Mouse (Mus musculus): Measurements from ENCODE around the gene Morn1.

Morn1 gene

GRCm38 (mm10) chr4:155165861-155166260 lies 79.5 kb downstream of the Morn1 start:
- no peak for DNase-seq

- no peak for DNase-seq
Observed at GRCm38 (mm10) chr4:155168835-155169252, 82.5 kb downstream of the Morn1 start.

- DNase-seq = no peak
Observed at GRCm38 (mm10) chr4:155170614-155171212, 84.3 kb downstream of the Morn1 start.

GRCm38 (mm10) chr4:155171961-155172533 lies 85.7 kb downstream of the Morn1 start:
- peak; percentile 46 for DNase-seq

DNA sequence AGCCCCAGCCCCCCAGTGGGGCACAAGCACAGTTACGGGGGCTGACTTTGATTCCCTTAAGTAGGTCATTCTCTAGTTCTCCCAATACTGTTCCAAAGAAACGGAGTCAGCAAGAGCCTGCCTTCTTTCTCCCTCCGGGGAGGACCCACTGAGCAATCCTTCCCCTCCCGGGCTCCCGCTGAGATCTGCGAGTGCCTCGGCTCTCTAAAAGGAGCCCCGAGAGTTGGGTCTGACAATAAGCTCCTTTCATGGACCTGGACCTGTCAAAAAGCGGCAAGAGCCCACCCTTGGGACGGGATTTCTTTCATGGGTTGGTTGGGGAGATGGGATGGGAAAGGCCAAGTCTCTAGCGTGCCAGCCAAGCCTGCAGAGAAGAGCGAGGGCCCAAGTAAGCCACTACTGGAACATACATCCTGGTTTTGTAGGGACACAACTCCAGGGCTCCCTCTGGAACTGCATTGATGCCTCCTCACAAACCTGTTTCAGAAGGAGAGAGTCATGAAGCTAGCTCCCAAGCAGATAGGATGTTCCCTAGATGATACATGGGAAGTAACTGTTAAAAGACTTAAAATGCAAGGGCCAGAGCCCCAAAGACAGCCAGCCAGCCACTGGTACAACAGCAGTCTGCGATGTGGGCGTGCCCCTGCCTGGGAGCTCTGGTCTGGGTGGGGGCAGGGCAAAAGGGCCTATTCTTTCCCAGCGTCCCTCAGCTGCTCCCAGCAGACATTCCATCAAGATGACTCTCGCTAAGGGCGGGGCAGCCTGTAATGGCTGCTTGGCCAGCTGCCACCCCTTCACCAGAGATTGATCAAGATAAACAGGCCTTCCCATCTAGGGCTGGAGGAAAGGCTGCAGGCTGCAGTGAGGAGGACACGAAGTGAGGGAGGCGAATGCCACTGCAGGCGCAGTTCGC lies 86.8 kb downstream of the Morn1 start:
- DNase-seq = peak; percentile 98

GRCm38 (mm10) chr4:155173822-155174785 lies 87.7 kb downstream of the Morn1 start:
- peak; percentile 64 for DNase-seq

- DNase-seq = no peak
Observed at GRCm38 (mm10) chr4:155176210-155176609, 89.8 kb downstream of the Morn1 start.

DNA sequence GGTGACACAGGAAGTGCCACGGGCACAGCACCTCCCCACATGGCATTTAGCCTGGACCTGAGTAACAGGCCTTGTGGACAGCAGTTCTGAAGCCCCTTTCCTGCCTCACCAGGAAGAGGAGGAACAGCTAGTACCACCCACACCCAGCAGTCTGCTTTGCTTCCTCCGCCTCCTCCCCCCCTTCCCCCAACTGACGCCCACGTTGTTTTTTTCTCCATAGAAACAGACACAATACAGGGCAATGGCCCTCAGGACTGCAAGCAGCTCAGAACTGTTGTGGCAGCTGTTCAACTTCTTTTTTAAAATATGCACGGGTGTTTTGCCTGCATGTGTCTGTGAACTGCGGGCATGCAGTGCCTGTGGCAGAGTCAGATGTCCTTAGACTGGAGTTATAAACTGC lies 91.9 kb downstream of the Morn1 start:
- peak; percentile 93 for DNase-seq

GRCm38 (mm10) chr4:155178981-155179512 lies 92.7 kb downstream of the Morn1 start:
- peak; percentile 30 for DNase-seq

DNA sequence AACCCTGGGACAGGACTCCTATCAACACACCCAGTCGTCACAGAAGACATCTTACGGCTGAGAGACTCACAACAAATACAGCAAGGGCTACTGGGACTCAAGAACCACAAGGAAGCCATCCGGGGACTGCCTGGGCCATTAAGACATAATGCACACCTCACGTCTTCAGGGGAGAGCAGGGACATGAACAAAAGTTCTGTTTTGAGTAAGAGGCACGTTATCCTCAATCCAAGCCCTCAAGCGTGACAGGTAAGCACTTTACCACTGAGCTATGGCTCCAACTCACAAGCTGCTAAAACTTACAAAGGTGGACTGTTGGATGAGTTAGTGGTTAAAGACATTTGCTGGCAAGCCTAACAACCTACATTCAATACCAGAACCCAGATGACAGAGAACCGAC lies 96.8 kb downstream of the Morn1 start:
- DNase-seq = no peak

DNA sequence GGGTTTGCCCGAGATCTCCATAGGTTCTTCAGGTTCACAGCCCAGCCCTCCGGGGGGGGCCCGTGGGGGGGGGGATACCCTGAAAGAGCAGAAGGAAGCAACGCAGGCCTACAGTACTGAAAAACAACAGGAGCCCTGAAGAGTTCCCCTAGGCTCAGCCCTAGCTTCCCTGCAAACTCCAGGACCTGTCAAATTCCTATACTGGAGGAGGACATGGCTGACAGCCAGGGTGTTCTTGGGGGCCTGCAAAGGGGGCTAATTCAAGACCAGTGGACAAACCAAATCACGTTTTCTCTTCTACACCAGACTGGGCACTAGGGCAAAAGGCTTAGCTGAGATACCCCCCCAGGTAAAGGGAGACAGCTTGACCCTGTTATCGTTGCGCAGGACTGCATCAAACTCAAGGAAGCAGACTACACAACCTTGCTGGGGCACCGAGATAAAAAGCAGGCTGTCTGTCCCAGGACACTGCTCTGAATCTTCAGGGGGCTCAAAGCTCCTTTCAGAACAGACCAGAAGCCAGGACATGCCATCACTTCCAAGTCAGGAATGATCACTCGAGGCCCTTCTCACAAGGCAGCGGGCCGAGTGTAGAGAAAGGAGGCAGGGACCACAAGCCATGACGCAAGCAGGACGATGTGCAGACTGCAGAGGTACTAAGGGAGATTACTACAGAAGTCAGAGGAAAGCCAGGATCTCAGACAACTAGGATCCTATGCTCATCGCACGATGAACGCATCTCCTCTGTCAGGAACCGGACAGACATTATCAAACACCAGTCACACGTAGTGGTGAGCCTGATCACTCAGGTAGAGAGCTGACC lies 98.1 kb downstream of the Morn1 start:
- DNase-seq = no peak

- no peak for DNase-seq
Observed at GRCm38 (mm10) chr4:155185845-155186244, 99.5 kb downstream of the Morn1 start.

- DNase-seq = peak; percentile 39
Observed at GRCm38 (mm10) chr4:155187192-155187674, 100.9 kb downstream of the Morn1 start.

DNA sequence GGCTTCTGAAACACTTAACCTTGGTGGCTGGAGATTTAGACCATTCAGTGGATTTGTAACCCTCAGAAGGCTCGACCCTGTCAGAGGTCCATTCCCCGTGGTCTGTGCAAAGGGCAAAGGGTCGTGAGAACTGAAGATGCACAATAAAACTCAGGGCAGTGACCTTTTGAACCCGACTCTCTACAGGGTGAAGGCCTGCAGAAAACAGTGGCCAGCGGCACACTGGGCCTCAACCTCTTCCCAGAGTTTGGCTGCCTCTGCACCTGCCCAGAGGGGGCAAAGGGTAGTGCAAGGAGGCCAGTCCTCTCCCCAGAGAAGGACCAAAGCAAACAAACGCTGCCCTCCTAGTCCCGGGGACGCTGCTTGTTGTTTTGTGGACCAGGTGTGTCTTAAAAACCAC lies 102.0 kb downstream of the Morn1 start:
- DNase-seq = peak; percentile 28

DNA sequence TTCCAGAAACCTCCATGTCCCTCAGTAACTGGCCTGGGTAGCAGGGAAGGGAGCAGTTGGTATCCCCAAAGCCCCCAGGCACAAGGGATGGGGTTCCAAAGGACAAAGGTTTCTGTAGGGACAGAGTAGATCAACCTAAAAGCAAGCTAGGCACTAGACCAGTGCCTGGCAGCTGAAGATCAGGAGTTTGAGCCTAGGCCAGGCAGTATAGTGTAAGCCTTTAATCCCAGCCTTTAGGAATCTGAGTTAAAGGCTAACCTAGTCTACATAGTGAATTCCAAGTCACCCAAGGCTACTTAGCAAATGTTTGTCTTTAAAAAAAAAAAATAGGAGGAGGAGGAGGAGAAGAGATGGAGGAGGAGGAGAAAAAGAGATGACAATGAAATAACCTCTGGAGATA lies 102.4 kb downstream of the Morn1 start:
- DNase-seq = no peak

- peak; percentile 84 for DNase-seq
Observed at GRCm38 (mm10) chr4:155189711-155190139, 103.3 kb downstream of the Morn1 start.

DNA sequence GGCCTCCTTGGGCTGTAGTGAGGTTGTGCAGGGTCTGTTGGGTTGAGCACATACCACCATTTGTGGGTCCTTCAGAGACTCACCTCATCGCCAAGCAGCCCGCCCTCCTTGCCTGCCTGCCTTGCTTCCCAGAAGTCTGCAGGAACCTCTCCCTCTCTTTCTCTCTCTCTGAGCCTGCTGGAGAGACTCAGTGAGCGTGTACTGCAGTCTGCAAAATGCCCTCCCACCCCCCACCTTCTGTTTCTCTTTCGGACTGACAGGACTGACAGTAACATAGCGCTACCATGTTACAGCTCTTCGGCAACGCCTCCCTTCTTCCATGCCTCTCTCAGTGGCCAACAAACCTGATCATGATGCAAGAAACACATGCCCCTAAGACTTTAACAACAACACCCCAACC lies 103.9 kb downstream of the Morn1 start:
- DNase-seq = no peak
